Mouse (Mus musculus): ENCODE results near the gene Gm14214.

The Gm14214 gene

DNA sequence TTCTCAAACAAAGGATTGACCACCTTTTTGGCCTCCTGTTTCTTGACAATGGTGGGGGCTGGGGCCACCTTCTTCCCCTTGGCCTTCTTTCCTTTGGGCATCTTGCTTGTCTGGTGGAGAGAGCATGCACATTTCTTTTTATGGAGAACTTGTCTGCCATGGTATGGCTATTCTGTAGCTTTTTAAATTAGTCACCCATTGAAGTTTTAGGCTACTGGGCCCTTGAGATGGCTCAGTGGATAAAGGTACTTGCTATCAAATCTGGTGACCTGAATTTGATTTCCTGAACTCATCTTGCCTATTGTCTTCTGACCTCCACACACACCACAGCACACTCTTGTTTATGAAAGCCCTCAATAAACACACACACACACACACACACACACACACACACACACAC, at the start of gene Gm14214:
Gm14214 (minus strand) TSS at position 101 of the 400 bp plus-strand sequence.
- no peak for DNase-seq

DNA sequence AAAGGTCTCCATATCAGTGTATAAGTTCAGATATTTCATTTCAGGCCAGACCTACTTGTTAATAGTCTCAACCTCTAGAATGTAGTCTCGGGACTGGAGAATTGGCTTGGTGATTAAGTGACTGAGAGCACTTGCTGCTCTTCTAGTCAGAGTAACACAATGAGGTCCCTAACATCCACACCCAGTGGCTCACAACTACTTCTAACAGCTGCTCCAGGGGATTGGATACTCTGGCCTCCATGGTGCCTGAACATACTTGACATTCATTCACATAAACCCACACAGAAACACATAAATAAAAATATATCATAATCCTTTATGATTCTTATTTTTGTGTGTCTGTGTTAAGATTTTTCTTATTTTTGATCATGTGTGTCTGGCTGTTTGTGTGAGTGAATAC, 48.8 kb upstream of the Gm14214 start:
- no peak for DNase-seq

DNA sequence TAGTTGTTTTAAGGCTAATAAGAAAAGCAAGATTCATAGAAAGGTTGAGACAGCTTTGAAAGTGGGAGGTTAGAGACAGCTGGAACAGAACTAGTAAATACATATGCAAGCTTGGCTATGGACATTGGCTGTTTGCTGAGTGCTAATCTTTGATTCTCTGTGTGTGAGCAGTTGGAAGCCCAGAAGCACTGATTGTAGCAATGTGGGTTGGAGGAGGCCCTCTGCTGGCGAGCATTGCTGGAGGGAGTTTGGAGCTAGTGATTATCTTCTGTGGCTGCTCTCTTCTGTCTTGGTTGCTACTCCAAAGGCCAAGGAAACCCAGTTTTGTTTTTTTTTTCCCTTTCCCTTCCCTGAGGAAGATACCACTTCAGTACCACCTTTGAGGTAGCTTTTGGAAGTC, 48.0 kb upstream of the Gm14214 start:
- peak; percentile 61 for DNase-seq

DNA sequence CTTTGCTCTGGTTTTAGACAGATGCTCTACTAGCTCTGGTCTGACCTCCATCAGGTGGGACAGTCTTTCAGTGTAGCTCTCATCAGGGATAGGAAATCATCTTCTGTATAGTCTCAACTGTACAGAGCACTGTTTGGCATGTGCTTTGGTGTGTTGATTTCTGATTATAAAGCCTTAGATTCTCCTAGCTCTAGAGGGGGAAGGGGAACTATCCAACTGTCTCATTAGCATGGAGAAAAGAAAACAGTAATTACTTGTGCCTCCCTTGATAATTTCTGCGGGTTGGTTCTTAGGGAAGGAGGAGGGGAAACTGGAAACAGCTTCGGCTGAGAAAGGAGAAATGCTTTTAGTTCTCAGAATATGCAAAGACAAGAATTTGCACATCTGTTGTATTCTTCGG, 47.3 kb upstream of the Gm14214 start:
- no peak for DNase-seq

DNA sequence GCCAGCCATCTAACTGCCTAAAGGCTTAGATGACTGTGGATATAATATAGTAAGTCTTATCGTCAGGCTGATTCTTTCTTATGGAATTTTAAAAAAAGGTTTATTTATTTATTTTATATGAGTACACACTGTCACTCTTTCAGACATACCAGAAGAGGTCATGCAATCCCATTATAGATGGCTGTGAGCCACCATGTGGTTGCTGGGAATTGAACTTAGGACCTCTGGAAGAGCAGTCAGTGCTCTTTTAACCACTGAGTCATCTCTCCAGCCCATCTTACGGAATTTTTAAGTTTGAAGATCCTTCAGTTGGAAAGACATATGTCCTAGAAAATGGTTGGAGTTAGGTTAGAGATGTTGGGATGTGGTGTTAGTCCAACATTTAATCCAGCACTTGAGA, 43.6 kb upstream of the Gm14214 start:
- no peak for DNase-seq

DNA sequence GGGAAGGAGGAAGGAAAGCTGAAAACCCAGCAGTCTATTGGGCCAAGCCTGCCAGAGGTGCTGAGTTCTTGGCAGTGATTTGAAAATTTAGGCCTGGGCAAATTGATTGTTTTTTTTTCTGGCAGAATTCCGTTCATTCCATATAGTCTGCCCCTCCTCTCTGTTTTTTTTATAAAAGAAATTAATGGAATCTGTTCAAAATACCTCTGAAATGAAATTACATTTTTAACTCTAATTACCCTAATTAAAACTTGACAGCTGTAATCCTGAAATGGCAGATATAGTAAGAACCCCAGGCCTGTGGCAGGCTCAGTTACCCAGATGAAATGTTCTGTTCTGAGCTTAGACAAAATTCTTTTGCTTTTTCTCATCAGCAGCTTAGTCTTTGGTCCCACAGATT, 41.0 kb upstream of the Gm14214 start:
- no peak for DNase-seq

DNA sequence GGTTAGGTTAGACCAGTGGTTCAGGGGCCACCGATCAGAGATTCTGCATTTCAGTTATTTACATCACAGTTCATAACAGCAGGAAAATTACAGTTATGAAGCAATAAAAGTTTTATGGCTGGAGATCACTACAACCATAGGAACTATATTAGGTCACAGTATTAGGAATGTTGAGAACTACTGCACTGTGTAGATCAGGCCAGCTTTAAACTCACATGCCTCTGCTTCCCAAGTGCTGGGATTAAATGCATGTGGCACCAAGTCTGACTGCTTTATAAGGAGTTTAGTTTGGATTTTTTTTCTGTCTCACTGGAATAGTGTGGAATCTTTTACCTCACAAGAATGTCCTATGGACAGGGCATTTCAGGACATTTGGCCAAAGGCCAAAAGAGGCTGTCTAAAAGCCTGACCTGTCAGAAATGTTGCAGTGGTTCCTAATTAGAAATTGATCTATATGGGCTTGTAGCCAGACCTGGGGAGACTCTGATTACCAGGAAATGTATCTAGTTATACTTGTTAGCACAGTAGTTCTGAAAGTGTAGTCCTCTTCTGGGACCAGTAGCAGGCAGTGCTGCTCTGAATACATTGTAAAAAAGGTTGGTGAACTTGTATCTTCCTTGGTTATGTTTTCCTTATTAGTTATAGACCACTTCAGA, 39.4 kb upstream of the Gm14214 start:
- DNase-seq: peak; percentile 77

DNA sequence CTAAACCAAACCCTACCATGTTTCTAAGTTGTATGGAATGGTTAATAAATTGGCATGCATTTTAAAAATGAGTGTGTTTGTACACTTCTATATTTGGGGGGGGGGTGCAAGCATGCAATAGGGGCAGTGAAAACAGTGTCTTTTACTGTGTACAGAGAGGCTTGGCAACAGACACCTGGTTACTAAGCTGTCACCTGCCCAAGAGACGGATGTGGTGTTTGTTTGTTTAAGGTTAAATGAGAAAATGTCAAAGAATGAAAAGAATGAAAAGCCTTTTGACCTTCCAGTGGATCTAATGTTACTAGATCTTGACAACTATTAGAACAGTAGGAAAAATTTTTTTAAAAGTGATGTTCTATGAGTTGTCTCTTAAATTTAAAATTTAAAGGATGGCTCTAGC, 37.9 kb upstream of the Gm14214 start:
- no peak for DNase-seq

DNA sequence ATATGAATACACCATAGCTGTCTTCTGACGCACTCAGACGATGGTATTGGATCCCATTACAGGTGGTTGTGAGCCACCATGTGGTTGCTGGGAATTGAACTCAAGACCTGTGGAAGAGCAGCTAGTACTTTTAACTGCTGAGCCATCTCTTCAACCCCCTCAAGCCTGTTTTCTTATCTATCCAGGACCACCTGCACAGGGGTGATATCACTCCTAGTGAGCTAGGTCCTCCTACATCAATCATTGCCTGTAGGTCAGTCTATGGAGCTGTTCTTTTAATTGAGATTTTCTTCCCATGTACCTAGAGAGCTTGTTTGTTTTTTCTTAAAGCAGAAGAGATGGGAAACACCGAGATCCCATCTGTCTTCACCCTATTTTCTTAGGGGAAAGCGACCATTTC, 34.0 kb upstream of the Gm14214 start:
- no peak for DNase-seq

DNA sequence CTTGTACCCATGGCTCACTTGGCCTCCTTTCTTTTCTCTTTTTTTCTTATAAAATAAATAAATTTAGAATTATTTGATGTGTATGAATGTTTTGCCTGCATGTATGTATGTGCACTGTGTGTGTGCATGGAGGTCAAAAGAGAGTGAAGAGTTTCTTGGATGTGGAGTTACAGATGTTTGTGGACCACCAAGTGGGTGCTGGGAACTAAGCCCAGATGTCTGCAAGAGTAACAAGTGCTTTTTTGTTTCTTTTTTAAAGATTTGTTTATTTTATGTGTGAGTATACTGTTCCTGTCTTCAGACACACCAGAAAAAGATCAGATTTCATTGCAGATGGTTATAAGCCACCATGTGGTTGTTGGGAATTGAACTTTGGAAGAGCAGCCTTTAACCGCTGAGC, 33.5 kb upstream of the Gm14214 start:
- DNase-seq: no peak

DNA sequence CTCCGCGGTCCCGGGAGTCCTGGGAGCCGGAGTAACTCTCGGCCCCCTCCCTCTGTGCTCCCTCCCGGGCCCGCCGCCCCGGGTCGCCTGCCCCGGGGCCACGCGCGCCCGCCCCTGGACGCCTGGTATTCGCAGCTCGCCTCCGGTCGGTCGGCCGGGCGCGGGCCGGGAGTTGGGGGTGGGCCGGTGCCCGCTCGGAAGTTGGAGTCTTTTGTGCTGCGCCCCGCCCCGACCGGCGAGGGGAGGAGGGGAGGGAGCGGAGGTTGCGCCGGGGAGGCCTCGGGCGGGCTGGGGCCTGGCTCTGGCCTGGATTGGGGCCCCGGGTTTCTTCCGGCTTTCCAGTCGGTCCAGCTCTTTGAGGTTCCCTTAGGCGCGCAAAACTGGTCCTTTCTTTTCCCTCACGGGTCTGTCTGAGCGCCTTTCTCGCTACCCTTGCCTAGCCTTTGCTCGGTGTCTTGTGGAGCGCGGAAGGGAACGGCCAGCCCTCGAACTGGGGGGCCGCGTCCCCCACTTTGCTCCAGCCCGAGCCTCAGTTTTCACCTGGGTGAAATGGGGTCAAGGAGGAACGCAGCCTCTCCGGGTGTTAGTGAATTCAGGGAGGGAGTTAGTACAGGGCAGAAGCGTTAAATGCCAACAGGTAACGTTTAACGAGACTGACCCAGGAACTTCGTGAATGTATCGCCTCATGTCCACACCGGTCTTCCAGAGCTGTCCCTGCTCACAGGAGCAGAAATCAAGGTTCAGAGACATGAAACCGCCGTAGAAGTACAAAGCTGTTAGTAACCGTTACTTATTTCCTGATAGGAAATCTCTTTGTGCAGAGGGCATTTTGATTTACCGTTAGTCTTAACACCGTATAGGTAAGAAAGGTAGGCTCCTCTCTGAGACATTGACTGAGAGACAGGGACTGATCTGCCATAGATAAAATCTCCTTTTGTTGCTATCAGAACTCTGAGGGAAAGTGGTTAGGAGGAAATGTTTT, 22.1 kb upstream of the Gm14214 start:
- DNase-seq: peak; percentile 90

DNA sequence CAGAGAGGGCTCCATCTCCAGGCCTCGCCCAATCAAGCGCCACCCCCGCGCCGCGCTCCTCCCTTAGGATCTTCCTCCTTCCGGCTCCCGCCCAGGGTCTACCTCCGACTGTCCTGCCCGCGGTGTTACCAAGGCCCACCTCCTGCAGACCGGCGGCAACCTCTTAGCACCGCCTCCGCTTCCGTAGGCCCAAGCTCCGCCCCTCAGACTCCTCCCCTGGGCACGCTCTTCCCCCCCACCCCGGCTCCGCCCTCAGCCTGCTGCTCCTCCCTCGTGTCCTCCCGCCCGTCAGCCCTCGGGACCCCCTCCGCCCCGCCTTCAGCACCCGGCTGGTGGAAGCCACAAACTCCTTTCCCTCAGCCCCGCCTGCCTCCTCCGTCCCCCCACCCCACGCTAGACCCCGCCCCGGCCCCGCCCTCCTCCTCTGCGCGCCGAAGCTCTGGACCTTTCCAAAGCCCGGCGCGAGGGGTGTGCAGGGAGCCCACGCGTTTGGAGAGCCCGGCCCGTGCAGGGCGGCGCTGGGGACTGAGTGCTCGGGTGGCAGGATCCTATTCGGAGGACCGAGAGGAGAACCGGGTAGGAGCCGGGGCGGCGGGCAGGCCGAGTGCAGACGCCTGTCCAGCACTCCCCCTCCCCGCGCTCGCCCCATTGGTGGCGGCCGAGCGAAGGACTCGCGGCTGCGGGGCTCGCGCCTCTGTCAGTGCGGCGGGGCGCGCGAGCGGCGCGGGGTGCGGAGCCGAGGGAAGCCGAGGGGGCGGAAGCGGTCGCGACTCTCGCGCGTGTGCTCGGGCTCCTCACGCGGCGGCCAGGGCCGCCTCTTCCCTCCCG, 21.0 kb upstream of the Gm14214 start, which contains the start of the genes Raly and a:
Raly (plus strand) TSS at position 441 of the 828 bp plus-strand sequence.
a (plus strand) TSS at position 747 of the 828 bp plus-strand sequence.
- peak; percentile 99 for DNase-seq

DNA sequence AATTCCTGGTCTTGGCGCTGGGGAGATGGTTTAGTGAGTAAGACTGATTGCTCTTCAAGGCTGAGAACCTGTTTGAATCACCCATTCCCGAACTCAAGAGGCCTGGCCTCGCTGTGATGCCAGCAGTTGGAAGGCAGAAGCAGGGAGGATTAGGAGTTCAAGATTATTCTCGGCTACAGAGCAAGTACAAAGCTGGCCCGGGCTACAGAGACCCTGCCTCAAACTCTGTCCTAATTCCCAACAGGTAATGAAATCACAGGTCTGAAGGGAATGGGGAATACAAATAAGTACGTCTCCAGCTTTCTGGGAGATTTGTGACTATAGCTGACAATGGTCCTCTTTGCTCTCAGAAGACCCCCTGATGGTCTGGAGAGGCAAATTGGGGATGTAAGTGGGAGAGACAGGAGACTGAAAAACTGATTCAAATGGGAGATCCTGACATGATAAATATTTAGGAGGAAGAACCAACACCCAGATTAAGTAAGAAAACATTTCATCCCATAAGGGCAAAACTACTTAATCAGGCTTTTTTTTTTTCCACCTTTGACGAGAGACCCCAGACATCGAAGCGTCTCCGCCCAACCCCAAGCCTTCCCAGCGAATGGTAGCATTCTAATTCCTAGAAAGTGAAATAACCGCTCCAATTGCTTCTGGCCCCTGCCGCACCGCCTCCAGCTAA, 20.3 kb upstream of the Gm14214 start:
- DNase-seq: no peak

DNA sequence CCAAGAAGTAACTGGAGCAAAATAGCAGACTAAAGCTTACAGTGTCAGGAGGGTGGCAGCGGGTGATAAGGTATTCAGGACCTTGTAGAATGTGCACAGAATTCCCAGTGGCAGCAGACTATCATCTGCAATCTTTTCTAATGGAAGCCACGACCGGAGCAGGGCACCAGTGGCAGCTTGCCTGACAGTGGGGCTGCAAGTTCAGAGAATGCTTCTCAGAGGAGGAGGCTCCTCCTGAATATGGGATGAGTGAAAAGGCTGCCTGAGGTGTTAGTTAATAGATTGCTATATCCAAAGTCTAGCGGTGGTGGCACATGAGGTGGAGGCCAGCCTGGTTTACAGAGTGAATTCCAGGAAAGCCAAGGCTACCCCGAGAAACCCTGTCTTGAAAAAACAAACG, 19.6 kb upstream of the Gm14214 start:
- DNase-seq: no peak

DNA sequence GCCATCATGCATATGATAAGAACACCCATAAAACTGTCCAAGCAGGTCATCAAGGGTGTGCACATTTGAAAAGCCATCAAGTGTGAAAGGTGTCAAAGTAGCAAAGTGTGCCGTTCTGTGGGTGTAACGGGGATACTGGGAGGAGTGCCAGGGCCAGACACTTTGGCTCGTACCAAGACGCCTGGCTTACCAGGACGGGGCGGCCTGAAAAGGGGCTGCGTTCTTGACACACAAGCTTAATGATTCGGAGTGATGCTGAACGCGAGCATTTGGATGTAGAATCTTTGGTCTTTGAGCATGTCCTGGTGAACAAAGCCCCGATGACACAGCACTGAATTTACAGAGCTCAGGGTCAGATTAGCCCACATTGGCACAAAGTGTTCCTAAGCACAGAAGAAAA, 16.9 kb upstream of the Gm14214 start:
- DNase-seq: no peak

DNA sequence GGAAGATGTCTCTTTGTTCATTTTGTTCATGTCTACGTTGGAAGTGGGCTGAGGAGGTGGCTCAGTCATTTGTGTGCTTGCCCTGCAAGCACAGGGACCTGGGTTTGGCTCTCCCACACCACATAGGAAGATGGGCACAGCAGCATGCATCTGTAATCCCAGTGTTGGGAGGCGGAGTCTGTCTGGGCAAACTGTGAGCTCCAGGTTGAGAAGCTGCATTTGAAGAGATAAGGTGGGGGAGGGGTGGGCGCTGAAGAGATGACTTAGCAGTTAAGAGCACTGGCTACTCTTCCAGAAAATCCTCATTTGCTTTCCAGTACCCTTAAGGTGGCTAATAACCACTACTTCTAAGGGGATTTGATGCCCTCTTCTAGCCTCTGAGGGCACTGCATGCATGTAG, 16.4 kb upstream of the Gm14214 start:
- no peak for DNase-seq

DNA sequence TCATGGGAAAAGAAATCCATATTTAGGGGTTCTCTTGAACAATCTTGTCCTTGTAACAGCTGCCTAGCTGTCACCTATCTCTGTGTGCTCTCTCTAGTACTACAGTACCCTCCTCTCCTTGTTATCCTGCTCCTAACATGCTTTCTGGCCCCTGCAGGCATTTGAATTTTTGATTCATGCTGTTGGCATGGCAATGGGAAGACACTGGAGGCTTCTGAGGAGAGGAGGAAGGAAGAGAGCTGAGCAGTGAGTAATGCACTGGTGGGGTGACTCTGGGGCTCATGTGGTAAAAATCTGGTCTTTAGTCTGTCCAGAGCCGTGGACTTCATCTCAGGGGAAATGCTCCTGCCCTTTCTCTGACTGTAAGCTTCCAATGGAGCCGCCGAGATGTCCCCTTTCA, 15.5 kb upstream of the Gm14214 start:
- DNase-seq: no peak

DNA sequence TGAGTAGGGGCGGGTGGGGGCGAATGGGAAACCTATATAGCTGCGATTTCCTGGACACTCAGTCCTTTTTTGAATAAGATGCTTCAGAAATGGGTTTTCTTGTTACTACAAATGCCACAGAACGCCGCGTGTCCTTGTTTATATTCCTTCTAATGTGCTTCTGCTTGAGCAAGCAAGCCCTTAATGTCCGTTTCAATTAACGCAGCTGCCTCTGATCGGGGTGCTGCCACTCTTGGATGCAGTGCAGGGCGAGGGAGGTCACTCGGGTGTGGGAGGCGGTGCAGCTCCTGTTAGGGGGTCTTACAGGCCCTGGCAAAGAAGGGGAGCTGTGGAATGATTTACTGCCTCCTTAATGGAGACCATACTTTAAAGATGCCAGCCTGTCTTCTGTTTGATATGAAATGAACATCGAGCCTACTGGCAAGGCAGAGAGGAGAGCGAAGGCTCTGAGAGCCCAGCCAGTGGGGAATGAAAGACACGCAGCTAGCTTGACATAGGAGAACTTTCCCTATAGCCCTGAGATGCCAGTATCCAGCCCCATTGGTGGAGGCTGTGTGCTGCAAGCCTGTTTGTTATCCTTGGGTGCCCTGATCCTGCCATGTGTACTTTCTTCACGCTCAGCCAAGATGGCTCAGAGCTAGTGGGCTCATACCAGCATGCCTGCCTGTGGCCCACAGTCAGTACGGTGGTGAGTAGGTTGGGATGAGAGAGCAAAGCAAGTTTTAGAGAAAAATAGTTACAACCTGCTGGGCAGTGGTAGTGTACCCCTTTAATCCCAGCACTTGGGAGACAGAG, 13.2 kb upstream of the Gm14214 start:
- DNase-seq: no peak

DNA sequence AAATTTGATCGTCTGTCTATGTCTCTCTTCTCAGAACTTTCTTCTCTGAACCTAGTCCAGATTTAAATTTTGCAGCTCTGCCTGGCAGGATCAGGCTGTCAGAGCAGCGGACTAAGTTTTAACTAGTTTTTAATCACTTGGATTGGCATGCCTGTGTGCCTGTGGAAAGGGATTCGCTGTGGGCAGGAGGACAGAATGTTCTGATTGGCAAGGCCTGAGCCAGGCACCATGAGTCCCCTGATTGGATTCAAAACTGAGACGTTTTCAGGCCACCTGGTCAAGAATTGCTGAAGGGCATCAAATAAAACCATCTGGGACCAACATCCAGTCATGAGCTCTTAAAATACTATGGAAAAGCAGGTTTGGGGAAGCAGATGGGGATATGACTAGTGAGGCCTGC, 12.5 kb upstream of the Gm14214 start:
- DNase-seq: no peak

DNA sequence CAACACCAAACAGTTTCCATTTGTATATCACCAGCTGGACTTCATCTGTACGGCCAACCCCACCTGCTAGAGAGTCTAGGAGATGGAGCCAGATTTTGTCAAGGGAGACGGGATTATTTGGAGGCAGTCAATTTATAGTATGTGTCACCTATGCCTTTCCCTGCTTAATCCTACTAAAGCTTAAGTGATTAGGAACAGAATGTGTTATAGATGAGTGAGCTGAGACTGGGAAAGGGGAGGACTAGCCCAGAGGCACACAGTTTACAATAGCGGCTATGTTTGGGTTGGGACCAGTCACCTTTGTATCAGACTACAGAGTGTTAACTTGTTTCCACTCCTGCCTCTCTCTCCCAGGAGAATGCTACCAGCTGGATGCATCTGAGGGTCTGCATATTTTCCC, 9.8 kb upstream of the Gm14214 start:
- DNase-seq: no peak

DNA sequence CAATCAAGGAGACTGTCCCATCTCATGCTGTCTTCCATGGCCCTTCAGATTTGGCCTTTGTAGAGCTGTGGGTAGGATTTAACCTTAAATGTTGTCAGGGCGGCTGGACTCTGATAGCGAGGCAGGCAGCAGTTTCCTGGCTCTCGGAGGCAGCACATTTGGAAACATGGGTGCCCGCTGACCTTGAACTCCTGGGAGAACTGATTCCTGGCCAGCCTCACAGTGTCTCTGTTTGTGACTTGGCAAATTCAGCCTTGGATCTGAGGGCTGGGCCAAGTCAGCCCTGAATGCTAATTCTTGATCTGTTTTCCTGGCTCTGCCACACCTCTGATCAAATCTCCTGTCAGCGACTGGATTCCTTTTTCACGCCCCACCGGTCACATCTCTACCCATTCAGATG, 6.7 kb upstream of the Gm14214 start:
- no peak for DNase-seq

DNA sequence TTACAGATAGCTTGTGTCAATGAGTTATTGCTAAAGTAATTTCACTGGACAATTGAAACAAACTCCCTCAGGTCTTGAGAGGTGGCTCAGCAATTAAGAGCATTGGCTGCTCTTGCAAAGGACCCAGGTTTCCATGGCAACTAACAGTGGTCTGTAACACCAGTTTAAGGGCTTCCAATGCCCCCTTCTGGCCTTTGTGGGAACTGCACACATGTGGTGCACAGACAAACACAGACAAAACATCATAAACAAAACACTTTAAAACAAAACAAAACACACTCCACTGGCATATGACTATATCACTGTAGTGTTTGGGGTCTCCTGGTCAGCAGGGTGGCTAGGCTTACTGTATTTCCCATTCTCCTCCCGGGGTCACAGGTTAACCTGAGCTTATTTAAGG, 4.2 kb upstream of the Gm14214 start:
- peak; percentile 50 for DNase-seq

All from kidney, postnatal 10 days (tissue).